Mouse (Mus musculus): Measurements from ENCODE around the gene Coq10b.

DNA sequence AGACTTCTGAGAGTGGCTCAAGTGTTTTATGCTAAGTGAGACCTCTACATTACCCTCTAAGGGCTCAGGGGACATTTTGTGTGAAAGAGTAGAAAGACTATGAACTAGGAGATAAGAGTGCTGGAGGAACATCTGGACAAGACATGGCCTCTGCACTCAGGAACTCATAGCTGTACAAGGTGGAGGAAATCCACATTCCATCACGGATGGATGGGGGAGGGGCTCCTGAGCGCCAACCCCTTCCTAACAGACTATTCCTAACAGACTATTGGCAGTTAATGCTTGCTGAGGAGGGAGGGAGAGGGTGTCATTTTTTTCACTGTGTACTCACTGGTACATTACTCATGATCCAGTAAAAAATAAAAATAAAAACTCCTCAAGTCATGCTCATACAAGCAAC lies 22.2 kb downstream of the Coq10b start:
- TF ChIP-seq EP300 (IDR thresholded peaks at IDR 0.05; ENCODE audit: low read depth) (no peak), CTCF (IDR thresholded peaks at IDR 0.05; ENCODE audit: low read depth) (no peak)

Measured in liver, postnatal 0 days (tissue).